Mouse (Mus musculus) kidney, postnatal 0 days (tissue): ENCODE measurements around the gene Txk. TPM values are rescaled to one million over a fixed set of nuclear protein-coding genes. Genes with fewer than 3 reads are reported as not detected.

Source experiments
- ATAC-seq: fragments of 200-750 bp; cut with Nextera tagmentation; replicated peaks from 2 replicates; pipeline ENCODE4 v1.8.0; 2017; ENCODE audit warnings: low read depth, moderate number of reproducible peaks, moderate TSS enrichment, moderate library complexity; ENCODE audit not compliant: low FRiP score
- DNase-seq: peaks from one replicate; pipeline ENCODE4 v3.0.0-alpha.2; 2016; ENCODE audit warnings: low spot score
- H3K27ac ChIP-seq: fragments of 300-500 bp; sonication (generic); 2 replicates; pipeline ENCODE4 v1.5.1; 2014; ENCODE audit warnings: mild to moderate bottlenecking
- H3K27me3 ChIP-seq: fragments of 300-500 bp; sonication (generic); 2 replicates; pipeline ENCODE4 v1.6.1; 2014; ENCODE audit warnings: low read length, mixed read lengths; ENCODE audit not compliant: insufficient read depth
- H3K36me3 ChIP-seq: fragments of 300-500 bp; sonication (generic); 2 replicates; pipeline ENCODE4 v1.6.1; 2014; ENCODE audit warnings: low read length, mixed read lengths; ENCODE audit not compliant: insufficient read depth
- H3K4me1 ChIP-seq: fragments of 300-500 bp; sonication (generic); replicated peaks from 2 replicates; pipeline ENCODE4 v1.6.1; 2014; ENCODE audit warnings: antibody characterized with exemption, low read length, mixed read lengths; ENCODE audit not compliant: insufficient read depth
- H3K4me2 ChIP-seq: fragments of 300-500 bp; sonication (generic); 2 replicates; pipeline ENCODE4 v1.6.1; 2014; ENCODE audit warnings: mild to moderate bottlenecking, low read length, moderate library complexity, mixed read lengths
- H3K4me3 ChIP-seq: fragments of 300-500 bp; sonication (generic); replicated peaks from 2 replicates; pipeline ENCODE4 v1.5.1; 2014; ENCODE audit warnings: low read depth, low read length
- H3K9ac ChIP-seq: fragments of 300-500 bp; sonication (generic); 2 replicates; pipeline ENCODE4 v1.6.1; 2014; ENCODE audit warnings: low read depth, low read length
- H3K9me3 ChIP-seq: fragments of 300-500 bp; sonication (generic); replicated peaks from 2 replicates; pipeline ENCODE4 v1.6.1; 2016; ENCODE audit warnings: low read length, inconsistent platforms, mixed read lengths
- CTCF ChIP-seq: IDR thresholded peaks from 2 replicates; pipeline ENCODE4 v1.5.1; 2016; ENCODE audit warnings: antibody characterized with exemption, low read depth, mild to moderate bottlenecking, moderate library complexity
- WGBS: fragments of 180-500 bp; shearing (Covaris S2); extraction: QIAGEN DNeasy Blood & Tissue Kit; methylation state at CpG from one replicate; pipeline ENCODE4 v1.1.7; 2014; 5-methylcytosine and 5-hydroxymethylcytosine counted together
- polyA plus RNA-seq: library from polyadenylated mRNA; unstranded; fragments of >200 nt; fragmentation: Nextera tagmentation; extraction: Ambion mirVana; gene quantifications from 2 replicates; pipeline ENCODE4 v1.2.1, GENCODE M21; 2015

Gene Txk
- polyA plus RNA-seq, 1 experiment from 2014 or later, result 0.45 TPM

DNA sequence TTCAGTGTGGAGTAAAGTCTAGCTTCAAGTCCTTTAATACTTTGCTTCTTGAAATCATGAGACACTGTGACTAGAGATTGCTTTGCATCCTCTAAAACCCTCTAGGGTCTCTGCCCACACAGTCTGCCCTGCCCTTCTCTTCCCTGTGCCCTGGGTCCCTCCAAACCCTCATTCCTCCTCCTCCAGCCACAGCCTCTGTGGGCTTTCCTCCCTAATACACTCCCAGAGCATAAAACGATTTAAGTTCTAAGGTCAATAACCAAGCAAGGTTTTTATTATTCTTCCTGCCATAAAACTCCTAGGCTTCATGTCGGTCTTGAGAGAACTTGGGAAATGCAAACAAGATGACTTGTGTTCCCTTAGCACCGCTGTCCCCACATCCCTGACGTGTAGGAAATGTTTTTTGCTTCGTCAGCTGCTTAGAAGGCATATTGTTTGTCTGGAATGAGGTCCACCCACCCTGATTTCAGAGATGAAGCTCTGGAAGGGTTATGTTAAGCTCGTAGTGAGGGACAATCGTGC is 96.2 kb downstream of the Txk start:
- Histone ChIP-seq H3K36me3 (no peaks in the 10 kb centered on the region), H3K4me3 (no peak overlapping the region), H3K4me2 (peak overlapping the region; percentile 21), H3K9me3 (no peaks in the 10 kb centered on the region), H3K27me3 (no peaks in the 10 kb centered on the region), H3K27ac (no peak overlapping the region; the same call in 1 of the 2 replicates), H3K9ac (no peak overlapping the region), H3K4me1 (peaks cover 5% of the 10 kb centered on the region; the same call in 1 of the 2 replicates)
- DNase-seq (peak; percentile 64), ATAC-seq (peak; percentile 33; the same call in 1 of the 2 replicates)
- no peak for TF ChIP-seq CTCF
- 9% methylated on average over 7 of the region's 7 CpGs for WGBS

DNA sequence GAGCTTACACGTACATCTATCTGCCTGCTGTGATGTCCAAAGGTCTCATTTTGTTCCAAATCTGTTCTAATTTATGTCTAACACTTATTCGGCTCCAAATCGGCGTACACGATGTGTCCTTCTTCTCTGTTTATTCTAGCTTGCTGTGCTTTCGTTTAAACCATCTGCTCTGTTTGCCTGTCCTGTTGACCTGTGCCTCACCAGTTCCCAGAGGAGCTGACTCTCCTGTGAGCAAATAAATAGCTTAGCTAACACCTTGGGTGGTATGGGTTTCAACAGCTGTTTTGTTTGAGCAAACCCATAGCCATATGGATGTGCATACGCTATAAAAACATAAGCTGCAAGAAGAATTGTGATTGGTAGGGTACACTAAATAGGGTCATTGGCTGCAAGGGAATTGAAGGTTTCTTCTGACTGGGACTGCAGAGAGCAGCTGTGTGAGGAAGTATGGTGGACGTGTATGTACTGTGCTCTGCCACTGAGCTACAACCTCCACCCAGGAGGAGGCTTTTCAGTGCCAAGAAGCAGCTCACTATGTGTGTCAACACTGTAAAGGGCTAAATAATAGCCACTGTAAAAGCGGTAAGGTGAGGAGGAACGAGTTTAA is 99.4 kb downstream of the Txk start:
- 64% methylated on average over 10 of the region's 10 CpGs for WGBS
- Histone ChIP-seq H3K27me3 (no peaks in the 10 kb centered on the region), H3K27ac (no peak overlapping the region), H3K36me3 (no peaks in the 10 kb centered on the region), H3K4me3 (no peak overlapping the region), H3K9me3 (no peaks in the 10 kb centered on the region), H3K9ac (no peak overlapping the region), H3K4me2 (no peak overlapping the region), H3K4me1 (peaks cover 6% of the 10 kb centered on the region; the same call in 1 of the 2 replicates)
- ATAC-seq, result no peak
- no peak for DNase-seq
- TF ChIP-seq CTCF, result no peak

DNA sequence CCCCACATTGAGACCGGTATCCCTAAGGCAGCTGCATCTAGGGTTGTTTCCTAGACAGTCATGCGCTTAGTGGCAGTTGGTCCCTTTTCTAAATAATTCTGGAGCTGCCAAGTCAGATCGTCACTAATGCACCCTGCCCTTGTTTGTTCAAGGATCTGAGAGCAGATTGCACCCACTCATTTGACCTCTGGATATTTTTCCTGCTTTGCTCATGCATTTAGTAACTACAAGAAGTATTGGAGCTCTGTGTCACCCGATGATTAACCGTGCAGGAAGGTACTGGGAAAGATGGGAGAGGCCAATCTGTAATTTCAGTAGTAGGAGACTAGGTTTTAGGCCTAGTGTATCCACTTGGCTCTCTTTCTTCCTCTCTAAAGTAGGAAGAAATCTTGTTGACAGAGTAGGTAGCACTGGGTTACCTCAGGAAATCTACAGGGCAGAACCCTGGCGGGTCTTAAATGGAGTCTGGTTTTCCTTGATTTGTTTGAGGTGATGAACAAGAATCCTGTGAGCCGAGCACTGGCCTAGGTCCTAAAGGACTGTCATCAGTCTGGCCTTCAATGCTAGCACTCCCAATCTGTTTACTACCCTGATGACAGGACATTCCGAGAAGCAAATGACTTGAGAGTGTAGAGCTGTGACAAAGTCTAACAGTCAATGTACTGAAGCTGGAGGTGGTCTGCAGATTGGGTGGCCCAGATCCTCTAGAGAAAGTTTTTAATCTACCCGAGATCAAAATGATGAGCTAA is 103.4 kb downstream of the Txk start:
- H3K27me3 ChIP-seq, result no peaks in the 10 kb centered on the region
- TF ChIP-seq CTCF, result no peak
- H3K9me3 ChIP-seq, result no peaks in the 10 kb centered on the region
- DNase-seq (no peak), ATAC-seq (no peak)
- H3K4me3 ChIP-seq, result no peak overlapping the region
- H3K36me3 ChIP-seq, result no peaks in the 10 kb centered on the region
- H3K4me2 ChIP-seq, result no peak overlapping the region; the same call in 1 of the 2 replicates
- 0 out of 2 replicates have a peak, but pooled peaks cover 4% of the 10 kb centered on the region for H3K4me1 ChIP-seq
- no peak overlapping the region for H3K27ac ChIP-seq
- 69% methylated on average over 9 of the region's 9 CpGs for WGBS
- no peak overlapping the region for H3K9ac ChIP-seq

GRCm38 (mm10) chr5:72647958-72648595 is 104.5 kb downstream of the Txk start:
- DNase-seq (no peak), ATAC-seq (peak; percentile 10)
- Histone ChIP-seq H3K9ac (peak overlapping the region; percentile 50), H3K4me3 (peak overlapping the region; percentile 41), H3K36me3 (no peaks in the 10 kb centered on the region), H3K4me2 (peak overlapping the region; percentile 84), H3K9me3 (no peaks in the 10 kb centered on the region), H3K27me3 (no peaks in the 10 kb centered on the region), H3K27ac (no peak overlapping the region), H3K4me1 (0 out of 2 replicates have a peak, but pooled peaks cover 4% of the 10 kb centered on the region)
- no peak for TF ChIP-seq CTCF
- 5% methylated on average over 18 of the region's 18 CpGs for WGBS

DNA sequence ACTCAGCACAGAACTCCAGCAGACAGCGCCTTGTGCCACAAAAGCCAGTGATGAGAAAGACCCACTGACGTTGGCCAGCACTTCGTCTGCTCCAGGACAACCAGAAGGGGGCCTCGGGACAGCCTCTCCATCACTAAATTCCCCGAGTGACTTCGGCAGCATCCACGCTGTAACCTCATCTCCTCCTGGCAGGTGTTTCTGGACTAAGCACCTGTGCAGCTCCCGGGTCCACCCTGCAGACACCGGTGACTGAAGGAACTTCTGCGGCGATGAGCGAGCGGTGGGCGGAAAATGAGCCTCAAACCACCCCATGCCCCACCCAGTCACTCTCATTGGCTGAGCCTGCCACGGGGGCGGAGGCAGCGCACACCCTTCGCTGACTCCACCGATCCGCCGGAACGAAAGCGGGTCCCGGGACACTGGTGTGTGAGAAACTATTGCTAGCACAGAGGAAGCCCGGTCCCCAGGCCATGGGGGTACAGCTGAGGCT is 105.1 kb downstream of the Txk start, which contains the start of gene Nipal1:
Gene Nipal1 (plus strand): TSS at position 378 of the 490 bp plus-strand sequence.
- Histone ChIP-seq H3K27me3 (no peaks in the 10 kb centered on the region), H3K36me3 (no peaks in the 10 kb centered on the region), H3K4me1 (0 out of 2 replicates have a peak, but pooled peaks cover 4% of the 10 kb centered on the region), H3K4me3 (peak within 1 kb of the TSS; percentile 41), H3K9ac (peak within 1 kb of the TSS; percentile 50), H3K27ac (peak within 1 kb of the TSS; percentile 10; the same call in 1 of the 2 replicates), H3K4me2 (peak within 1 kb of the TSS; percentile 84), H3K9me3 (no peaks in the 10 kb centered on the region)
- WGBS, result 0% methylated on average over 25 of the region's 25 CpGs
- ATAC-seq (peak; percentile 91), DNase-seq (peak; percentile 85)
- peak; percentile 15; the same call in 1 of the 2 replicates for TF ChIP-seq CTCF

- H3K4me2 ChIP-seq, result peak overlapping the region; percentile 84
- H3K4me3 ChIP-seq, result peak overlapping the region; percentile 41
- no peak overlapping the region for H3K9ac ChIP-seq
- H3K27ac ChIP-seq, result peak overlapping the region; percentile 10; the same call in 1 of the 2 replicates
- WGBS, result 16% methylated on average over 10 of the region's 10 CpGs
- no peaks in the 10 kb centered on the region for H3K9me3 ChIP-seq
- DNase-seq (no peak), ATAC-seq (no peak)
- no peaks in the 10 kb centered on the region for H3K36me3 ChIP-seq
- H3K4me1 ChIP-seq, result 0 out of 2 replicates have a peak, but pooled peaks cover 4% of the 10 kb centered on the region
- TF ChIP-seq CTCF, result no peak
- no peaks in the 10 kb centered on the region for H3K27me3 ChIP-seq
Measured at GRCm38 (mm10) chr5:72646996-72647395, 105.6 kb downstream of the Txk start.
